ENCODE assay signal across 23 mouse cellular contexts in genomic region chr6:48021678-48022077, GRCm38 (mm10). TPM values are rescaled to one million over a fixed set of nuclear protein-coding genes. Genes with fewer than 3 reads are reported as not detected.
A peak's percentile ranks its signal among the peaks of the same experiment; 100 is the strongest.
DNase-seq lines count a peak whose midpoint lies in the region; ATAC-seq lines count a peak whose summit lies in the region.
"Had no signal": no experiment of that assay in that cellular context is flagged by ENCODE, and none has a peak within 500 bp of the region (broad histone marks: within the 10 kb centered on the region; RNA-seq: fewer than 3 reads in every experiment).

No protein-coding gene starts in this region.

- H3K27ac ChIP-seq in forebrain, embryonic 13.5 days = no peak overlapping the region
- H3K27ac ChIP-seq: embryonic facial prominence, embryonic 13.5 days; forebrain, embryonic 10.5 days; forebrain, embryonic 15.5 days; heart, embryonic 10.5 days; hindbrain, embryonic 13.5 days; hindbrain, postnatal 0 days had no signal

- 85% methylated on average over 1 of the region's 1 CpGs for WGBS in forebrain, embryonic 13.5 days

- H3K36me3 ChIP-seq in forebrain, embryonic 13.5 days (ENCODE audit: poor library complexity, severe bottlenecking) = peaks cover 53% of the 10 kb centered on the region

- H3K9me3 ChIP-seq in forebrain, embryonic 13.5 days (replicated peaks) = peaks cover 21% of the 10 kb centered on the region
- H3K9me3 ChIP-seq: forebrain, embryonic 15.5 days had no signal

- H3K4me2 ChIP-seq in forebrain, embryonic 13.5 days = no peak overlapping the region
- H3K4me2 ChIP-seq: embryonic facial prominence, embryonic 13.5 days; forebrain, embryonic 15.5 days; hindbrain, embryonic 13.5 days had no signal

- 0 out of 2 replicates have a peak, but pooled peaks cover 6% of the 10 kb centered on the region for H3K4me1 ChIP-seq in forebrain, embryonic 13.5 days
- H3K4me1 ChIP-seq: embryonic facial prominence, embryonic 13.5 days; forebrain, embryonic 15.5 days; heart, embryonic 10.5 days had no signal

- no peak overlapping the region for H3K4me3 ChIP-seq in forebrain, embryonic 13.5 days
- H3K4me3 ChIP-seq: embryonic facial prominence, embryonic 13.5 days; erythroblast, embryonic 14.5 days; forebrain, embryonic 10.5 days; forebrain, embryonic 15.5 days; heart, embryonic 10.5 days; hindbrain, embryonic 13.5 days had no signal

- DNase-seq in heart, adult 11 months = peak; percentile 35
- DNase-seq in heart, postnatal 25 days (ENCODE audit: low spot score) = no peak
- DNase-seq in right cerebral cortex, adult 18-20 months = peak; percentile 46
- no peak for DNase-seq in right cerebral cortex, postnatal 14 days
- peak; percentile 81 for DNase-seq in brain, adult 2 months (ENCODE audit: low read depth, low spot score)
- DNase-seq in telencephalon, adult 2 months (ENCODE audit: low read depth, low spot score) = peak; percentile 21
- DNase-seq: adrenal gland, postnatal 14 days; cerebellum, adult 11 months; cerebellum, adult 9-11 months; cerebellum, postnatal 36 days; gastrocnemius, postnatal 36 days; heart, adult 18-20 months; heart, postnatal 10 days; kidney, adult 11 months had no signal

- intact Hi-C loops in heart, postnatal 25 days (cut with DNase I) = no loop called here

- H3K9ac ChIP-seq in forebrain, embryonic 13.5 days = no peak overlapping the region
- H3K9ac ChIP-seq: embryonic facial prominence, embryonic 13.5 days; forebrain, embryonic 15.5 days; hindbrain, embryonic 13.5 days had no signal

- H3K27me3 ChIP-seq in forebrain, embryonic 13.5 days = no peaks in the 10 kb centered on the region
- H3K27me3 ChIP-seq: embryonic facial prominence, embryonic 13.5 days; forebrain, embryonic 15.5 days; hindbrain, embryonic 13.5 days had no signal

- ATAC-seq in forebrain, embryonic 13.5 days = no peak
- no peak for ATAC-seq in activated CD4-positive, CD25-positive, alpha-beta regulatory T cell, adult 4 months
- ATAC-seq: forebrain, embryonic 15.5 days; hindbrain, postnatal 0 days had no signal

RNA-seq across cellular contexts. Expression of gene Zfp777, which starts 27.0 kb away (rescaled TPM):
- 10 to 100 TPM; 13.2 to 15.0 TPM for total RNA-seq in heart, postnatal 25 days (2021)
- 6.8 and 7.4 TPM in 2 replicates for polyA plus RNA-seq in forebrain, embryonic 13.5 days (2015; fragmentation: Nextera tagmentation; extraction: Ambion mirVana)
- polyA plus RNA-seq in activated CD4-positive, CD25-positive, alpha-beta regulatory T cell, adult 4 months (2017; shearing (Covaris generic)) = 1 to 10 TPM; 5.1 to 5.3 TPM

Comparison
In these comparisons a context has a peak if more than half of its experiments do, and no peak if none do; other contexts are left out.
1. DNase-seq: peak in heart, adult 11 months (single experiment), right cerebral cortex, adult 18-20 months (single experiment), brain, adult 2 months (single experiment) and telencephalon, adult 2 months (single experiment); none in heart, postnatal 25 days (single experiment) and right cerebral cortex, postnatal 14 days (single experiment).